Mouse (Mus musculus): ENCODE results near the gene Ldhd. TPM values are rescaled to one million over a fixed set of nuclear protein-coding genes. Genes with fewer than 3 reads are reported as not detected.

Gene Ldhd
- total RNA-seq, 2 experiments from 2014 or later, result 20.4 to 23.4 TPM

GRCm38 (mm10) chr8:111628401-111628800 lies 1.8 kb downstream of the Ldhd start:
- no peak for DNase-seq

- DNase-seq, result no peak
These were observed 2.3 kb downstream of the Ldhd start for GRCm38 (mm10) chr8:111627923-111628322.

GRCm38 (mm10) chr8:111626933-111627332 lies 3.2 kb downstream of the Ldhd start:
- DNase-seq, result no peak

GRCm38 (mm10) chr8:111626528-111626820 lies 3.7 kb downstream of the Ldhd start:
- DNase-seq, result no peak

- DNase-seq, result peak; percentile 83
These were observed 4.3 kb downstream of the Ldhd start for GRCm38 (mm10) chr8:111625694-111626527.

GRCm38 (mm10) chr8:111624853-111625221 lies 5.3 kb downstream of the Ldhd start:
- no peak for DNase-seq

- DNase-seq, result peak; percentile 88
These were observed 5.9 kb downstream of the Ldhd start for GRCm38 (mm10) chr8:111624081-111624852.

- DNase-seq, result peak; percentile 57
These were observed 7.6 kb downstream of the Ldhd start for GRCm38 (mm10) chr8:111622553-111622952.

- DNase-seq, result no peak
These were observed 8.1 kb downstream of the Ldhd start for GRCm38 (mm10) chr8:111622104-111622503.

GRCm38 (mm10) chr8:111619936-111620335 lies 10.2 kb downstream of the Ldhd start:
- DNase-seq, result peak; percentile 68

GRCm38 (mm10) chr8:111618273-111618672 lies 11.9 kb downstream of the Ldhd start:
- DNase-seq, result no peak

- DNase-seq, result no peak
These were observed 12.4 kb downstream of the Ldhd start for GRCm38 (mm10) chr8:111617812-111618211.

GRCm38 (mm10) chr8:111614786-111615701 lies 15.1 kb downstream of the Ldhd start:
- DNase-seq, result no peak

GRCm38 (mm10) chr8:111613181-111613580 lies 17.0 kb downstream of the Ldhd start:
- no peak for DNase-seq

GRCm38 (mm10) chr8:111607414-111607813 lies 22.8 kb downstream of the Ldhd start:
- DNase-seq, result no peak

- no peak for DNase-seq
These were observed 23.2 kb downstream of the Ldhd start for GRCm38 (mm10) chr8:111606961-111607360.

GRCm38 (mm10) chr8:111604986-111605385 lies 25.2 kb downstream of the Ldhd start:
- no peak for DNase-seq

GRCm38 (mm10) chr8:111602050-111602449 lies 28.1 kb downstream of the Ldhd start:
- no peak for DNase-seq

GRCm38 (mm10) chr8:111599707-111600444 lies 30.3 kb downstream of the Ldhd start:
- DNase-seq, result no peak

- DNase-seq, result peak; percentile 28
These were observed 32.9 kb downstream of the Ldhd start for GRCm38 (mm10) chr8:111597310-111597709.

GRCm38 (mm10) chr8:111596485-111596821 lies 33.7 kb downstream of the Ldhd start:
- DNase-seq, result no peak
